Mouse (Mus musculus): ENCODE results near the gene Olfr430.

DNA sequence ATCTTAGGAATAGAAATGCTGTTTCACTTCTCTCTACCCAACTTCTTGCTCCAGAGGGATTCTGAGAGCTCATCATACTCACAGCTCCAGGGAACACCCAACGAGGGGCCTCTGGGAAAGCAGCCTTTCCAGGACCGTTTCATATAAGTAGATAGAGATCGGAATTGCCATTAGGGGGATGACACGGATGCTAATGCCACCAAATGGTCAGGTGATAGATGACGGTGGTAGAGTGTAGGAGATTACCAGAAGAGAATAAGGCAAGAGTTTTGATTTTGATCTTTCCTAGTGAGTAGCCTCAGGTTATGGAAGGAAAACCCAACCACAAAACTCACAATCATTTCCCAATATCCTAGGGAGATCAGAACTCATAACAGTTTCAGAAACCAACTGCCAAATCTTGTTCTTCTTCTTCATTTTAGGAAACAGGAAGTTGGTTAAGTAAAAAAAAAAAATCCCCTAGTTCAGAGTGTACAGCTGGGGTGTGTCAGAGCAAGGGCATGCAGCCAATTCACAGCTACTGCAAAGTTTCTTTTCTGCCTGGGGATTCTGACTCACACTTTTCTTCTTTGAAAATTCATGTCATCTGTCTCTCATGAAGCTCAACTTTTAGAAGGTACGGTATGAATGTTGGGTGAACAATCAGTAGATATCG, 25.8 kb upstream of the Olfr430 start, which contains the start of gene Olfr433:
- no peak for TF ChIP-seq POLR2A (IDR thresholded peaks at IDR 0.05; ENCODE audit: control insufficient read depth, low read depth, low read length)
- no peak for TF ChIP-seq CTCF (IDR thresholded peaks at IDR 0.05; ENCODE audit: control insufficient read depth, insufficient read depth, insufficient replicate concordance, low read depth, low read length)

Data from testis, adult 2 months (tissue).